8 mouse cellular contexts compared by ENCODE assay signal in genomic region chr19:10880085-10880974, GRCm38 (mm10). TPM values are rescaled to one million over a fixed set of nuclear protein-coding genes. Genes with fewer than 3 reads are reported as not detected.
DNase-seq lines count a peak whose midpoint lies in the region; ATAC-seq and TF ChIP-seq lines count a peak whose summit lies in the region.

No protein-coding gene starts in this region.

- peak overlapping the region; percentile 91 for H3K4me2 ChIP-seq in hindbrain, postnatal 0 days (ENCODE audit: low read depth, low read length)
- H3K4me2 ChIP-seq in liver, embryonic 13.5 days = peak overlapping the region; percentile 92
- H3K4me2 ChIP-seq in myocyte (ENCODE audit: low read depth) = peak overlapping the region; percentile 92

- H3K27me3 ChIP-seq in cerebellum, adult 2 months (ENCODE audit: control insufficient read depth, insufficient read depth, low read length) = no peaks in the 10 kb centered on the region
- H3K27me3 ChIP-seq in hindbrain, postnatal 0 days (ENCODE audit: insufficient read depth, low read length) = no peaks in the 10 kb centered on the region
- no peaks in the 10 kb centered on the region for H3K27me3 ChIP-seq in liver, embryonic 13.5 days
- no peaks in the 10 kb centered on the region for H3K27me3 ChIP-seq in myocyte (ENCODE audit: control insufficient read depth, insufficient read depth, insufficient read length)

- no peak for ATAC-seq in hindbrain, postnatal 0 days
- no peak; the same call in 1 of the 2 replicates for ATAC-seq in liver, embryonic 13.5 days (ENCODE audit: low read depth)

- 8% methylated on average over 7 of the region's 7 CpGs for WGBS in cerebellum, adult 2 months
- WGBS in hindbrain, postnatal 0 days = 31% methylated on average over 7 of the region's 7 CpGs
- WGBS in liver, embryonic 13.5 days (ENCODE audit: insufficient replicate concordance) = 30% methylated on average over 6 of the region's 7 CpGs

- peak; percentile 73 for TF ChIP-seq CTCF in layer of hippocampus, adult 2 months (conservative IDR thresholded peaks at IDR 0.05)
- peak; percentile 56; the same call in 1 of the 2 replicates for TF ChIP-seq CTCF in cerebellum, adult 2 months (IDR thresholded peaks at IDR 0.05; ENCODE audit: borderline replicate concordance, insufficient read depth, low read depth, low read length)
- TF ChIP-seq CTCF in hindbrain, postnatal 0 days (IDR thresholded peaks at IDR 0.05; ENCODE audit: low read depth) = peak; percentile 47

- peak overlapping the region; percentile 23 for H3ac ChIP-seq in myocyte (ENCODE audit: control insufficient read depth, insufficient read length)

- H3K9me3 ChIP-seq in hindbrain, postnatal 0 days (ENCODE audit: low read length) = peaks cover 2% of the 10 kb centered on the region; the same call in 1 of the 2 replicates
- H3K9me3 ChIP-seq in liver, embryonic 13.5 days (replicated peaks) = no peaks in the 10 kb centered on the region

- H3K4me1 ChIP-seq in cerebellum, adult 2 months (ENCODE audit: control insufficient read depth, insufficient read depth, low read length) = peaks cover 29% of the 10 kb centered on the region
- peaks cover 18% of the 10 kb centered on the region for H3K4me1 ChIP-seq in hindbrain, postnatal 0 days (ENCODE audit: insufficient read depth, low read length)
- H3K4me1 ChIP-seq in liver, embryonic 13.5 days (replicated peaks) = peaks cover 28% of the 10 kb centered on the region

- H3K27ac ChIP-seq in layer of hippocampus, adult 2 months = peak overlapping the region; percentile 95
- H3K27ac ChIP-seq in cerebellum, adult 2 months (ENCODE audit: insufficient read depth, low read length) = peak overlapping the region; percentile 83
- peak overlapping the region; percentile 98 for H3K27ac ChIP-seq in hindbrain, postnatal 0 days
- no peak overlapping the region for H3K27ac ChIP-seq in liver, embryonic 13.5 days

- peak in 1 of 2 experiments; percentile 54 for DNase-seq in layer of hippocampus, adult 2 months (ENCODE audit: low spot score in 2 of 2)
- no peak for DNase-seq in layer of hippocampus, postnatal 36 days
- DNase-seq in cerebellum, adult 2 months = peak; percentile 76 to 77
- DNase-seq in gastrocnemius, postnatal 14 days = peak; percentile 67
- DNase-seq in hindbrain, postnatal 0 days (ENCODE audit: low spot score) = no peak
- no peak for DNase-seq in liver, embryonic 13.5 days
- DNase-seq in urinary bladder, adult 2 months (ENCODE audit: low spot score) = peak; percentile 46

- intact Hi-C loops in gastrocnemius, postnatal 14 days (cut with DNase I; ENCODE audit: low total_unique reads) = no loop called here

- H3K9ac ChIP-seq in hindbrain, postnatal 0 days (replicated peaks; ENCODE audit: low read length) = peak overlapping the region; percentile 66; the same call in 1 of the 2 replicates
- H3K9ac ChIP-seq in liver, embryonic 13.5 days = no peak overlapping the region; the same call in 1 of the 2 replicates

- H3K79me2 ChIP-seq in myocyte (ENCODE audit: control insufficient read depth, insufficient read depth) = peaks cover 44% of the 10 kb centered on the region

- no peak for TF ChIP-seq POLR2A in cerebellum, adult 2 months (IDR thresholded peaks at IDR 0.05; ENCODE audit: borderline replicate concordance, insufficient read depth, low read length)
- TF ChIP-seq POLR2A in myocyte (IDR thresholded peaks at IDR 0.05; ENCODE audit: insufficient read length, low read depth) = peak; percentile 45

- H3K36me3 ChIP-seq in hindbrain, postnatal 0 days (ENCODE audit: insufficient read depth, low read length) = no peaks in the 10 kb centered on the region
- H3K36me3 ChIP-seq in liver, embryonic 13.5 days = no peaks in the 10 kb centered on the region
- no peaks in the 10 kb centered on the region for H3K36me3 ChIP-seq in myocyte (ENCODE audit: control insufficient read depth, insufficient read depth)

- H3K4me3 ChIP-seq in layer of hippocampus, adult 2 months = peak overlapping the region; percentile 80
- H3K4me3 ChIP-seq in cerebellum, adult 2 months (replicated peaks; ENCODE audit: insufficient read depth, low read depth, low read length) = peak overlapping the region; percentile 89
- peak overlapping the region; percentile 66 for H3K4me3 ChIP-seq in hindbrain, postnatal 0 days (ENCODE audit: low read length)
- H3K4me3 ChIP-seq in liver, embryonic 13.5 days (replicated peaks) = peak overlapping the region; percentile 64
- H3K4me3 ChIP-seq in myocyte = peak overlapping the region; percentile 57

TF ChIP-seq in myocyte, 11 proteins besides CTCF, POLR2A, EP300 and RAD21:
- TF ChIP-seq SRF (IDR thresholded peaks at IDR 0.05; ENCODE audit: control insufficient read depth, insufficient read length, low read depth) = no peak
- no peak for TF ChIP-seq CEBPB (IDR thresholded peaks at IDR 0.05; ENCODE audit: insufficient read depth, poor library complexity, severe bottlenecking)
- TF ChIP-seq TCF12 (IDR thresholded peaks at IDR 0.05; ENCODE audit: insufficient read depth, poor library complexity, severe bottlenecking) = no peak
- peak; percentile 67 for TF ChIP-seq POLR2AphosphoS2 (IDR thresholded peaks at IDR 0.05; ENCODE audit: insufficient read length, low read depth)
- TF ChIP-seq TCF3 (IDR thresholded peaks at IDR 0.05; ENCODE audit: insufficient read length, low read depth) = no peak
- no peak for TF ChIP-seq E2F4 (IDR thresholded peaks at IDR 0.05; ENCODE audit: insufficient read depth)
- no peak for TF ChIP-seq USF1 (IDR thresholded peaks at IDR 0.05; ENCODE audit: low read depth)
- no peak for TF ChIP-seq REST (IDR thresholded peaks at IDR 0.05; ENCODE audit: insufficient read depth, insufficient read length)
- TF ChIP-seq MYOG (IDR thresholded peaks at IDR 0.05; ENCODE audit: control insufficient read depth in 1 of 3, insufficient read depth in 1 of 3, insufficient read length in 2 of 3, low read depth in 2 of 3) = peak; percentile 8 to 92 (median 87)
- TF ChIP-seq MYOD1 (IDR thresholded peaks at IDR 0.05; ENCODE audit: control insufficient read depth in 1 of 3, insufficient read length in 2 of 3, low read depth in 2 of 3) = peak; percentile 52 to 84 (median 72)
- no peak for TF ChIP-seq MAX (IDR thresholded peaks at IDR 0.05; ENCODE audit: low read depth)

RNA-seq across cellular contexts. Expression of gene Tmem109, which starts 1.5 kb away (rescaled TPM):
- 10 to 100 TPM; 46.4 to 54.5 TPM for total RNA-seq in layer of hippocampus, adult 2 months (2021)
- 10 to 100 TPM; 46.8 to 48.4 TPM for total RNA-seq in layer of hippocampus, postnatal 36 days (2021)
- 109 and 115 TPM in 2 replicates for polyA plus RNA-seq in cerebellum, adult 2 months (2012; rRNA removed)
- total RNA-seq in gastrocnemius, postnatal 14 days (2021) = 100 to 1,000 TPM; 193 to 196 TPM
- 25.3 and 27.9 TPM in 2 replicates for total RNA-seq in hindbrain, postnatal 0 days (2014; rRNA removed)
- 35.1 and 37.4 TPM in 2 replicates for polyA plus RNA-seq in hindbrain, postnatal 0 days (2015; fragmentation: Nextera tagmentation; extraction: Ambion mirVana)
- 21.9 and 23.0 TPM in 2 replicates for polyA plus RNA-seq in liver, embryonic 13.5 days (2015; fragmentation: Nextera tagmentation; extraction: Ambion mirVana)
- 223 TPM for polyA plus RNA-seq in myocyte (2012; fragmentation: generic; extraction: Trizol)
- 132 and 133 TPM in 2 replicates for polyA plus RNA-seq in urinary bladder, adult 2 months (2012; rRNA removed)

RNA-seq across cellular contexts. Expression of gene Tmem132a, which starts 10.6 kb away (rescaled TPM):
- total RNA-seq in layer of hippocampus, adult 2 months (2021) = 100 to 1,000 TPM; 168 to 171 TPM
- total RNA-seq in layer of hippocampus, postnatal 36 days (2021) = 100 to 1,000 TPM; 170 to 179 TPM
- polyA plus RNA-seq in cerebellum, adult 2 months (2012; rRNA removed) = 350 and 389 TPM in 2 replicates
- 10 to 100 TPM; 12.9 to 17.3 TPM for total RNA-seq in gastrocnemius, postnatal 14 days (2021)
- 358 and 359 TPM in 2 replicates for total RNA-seq in hindbrain, postnatal 0 days (2014; rRNA removed)
- polyA plus RNA-seq in hindbrain, postnatal 0 days (2015; fragmentation: Nextera tagmentation; extraction: Ambion mirVana) = 131 and 141 TPM in 2 replicates
- polyA plus RNA-seq in liver, embryonic 13.5 days (2015; fragmentation: Nextera tagmentation; extraction: Ambion mirVana) = 4.0 and 4.4 TPM in 2 replicates
- 118 TPM for polyA plus RNA-seq in myocyte (2012; fragmentation: generic; extraction: Trizol)
- 14.7 and 16.5 TPM in 2 replicates for polyA plus RNA-seq in urinary bladder, adult 2 months (2012; rRNA removed)

RNA-seq across cellular contexts. Expression of gene Prpf19, which starts 14.7 kb away (rescaled TPM):
- total RNA-seq in layer of hippocampus, adult 2 months (2021) = 100 to 1,000 TPM; 196 to 198 TPM
- total RNA-seq in layer of hippocampus, postnatal 36 days (2021) = 100 to 1,000 TPM; 189 to 197 TPM
- polyA plus RNA-seq in cerebellum, adult 2 months (2012; rRNA removed) = 278 and 288 TPM in 2 replicates
- total RNA-seq in gastrocnemius, postnatal 14 days (2021) = 100 to 1,000 TPM; 192 to 194 TPM
- total RNA-seq in hindbrain, postnatal 0 days (2014; rRNA removed) = 351 and 368 TPM in 2 replicates
- 37.5 and 40.3 TPM in 2 replicates for polyA plus RNA-seq in hindbrain, postnatal 0 days (2015; fragmentation: Nextera tagmentation; extraction: Ambion mirVana)
- 18.9 and 19.7 TPM in 2 replicates for polyA plus RNA-seq in liver, embryonic 13.5 days (2015; fragmentation: Nextera tagmentation; extraction: Ambion mirVana)
- 222 TPM for polyA plus RNA-seq in myocyte (2012; fragmentation: generic; extraction: Trizol)
- polyA plus RNA-seq in urinary bladder, adult 2 months (2012; rRNA removed) = 102 and 133 TPM in 2 replicates

RNA-seq across cellular contexts. Expression of gene Zp1, which starts 40.1 kb away (rescaled TPM):
- not detected for total RNA-seq in layer of hippocampus, adult 2 months (2021)
- not detected for total RNA-seq in layer of hippocampus, postnatal 36 days (2021)
- polyA plus RNA-seq in cerebellum, adult 2 months (2012; rRNA removed) = 0.05 TPM in 1 of 2 replicates, not detected in the other
- under 1 TPM in 1 of 2 experiments, not detected in 1; 0.51 TPM for total RNA-seq in gastrocnemius, postnatal 14 days (2021)
- total RNA-seq in hindbrain, postnatal 0 days (2014; rRNA removed) = 1.2 TPM in 1 of 2 replicates, not detected in the other
- 0.50 and 0.60 TPM in 2 replicates for polyA plus RNA-seq in hindbrain, postnatal 0 days (2015; fragmentation: Nextera tagmentation; extraction: Ambion mirVana)
- polyA plus RNA-seq in liver, embryonic 13.5 days (2015; fragmentation: Nextera tagmentation; extraction: Ambion mirVana) = not detected in 2 replicates
- 0.05 TPM for polyA plus RNA-seq in myocyte (2012; fragmentation: generic; extraction: Trizol)
- 0.56 and 1.4 TPM in 2 replicates for polyA plus RNA-seq in urinary bladder, adult 2 months (2012; rRNA removed)

RNA-seq across cellular contexts. Expression of gene Slc15a3, which starts 40.8 kb away (rescaled TPM):
- 1 to 10 TPM; 1.3 TPM for total RNA-seq in layer of hippocampus, adult 2 months (2021)
- total RNA-seq in layer of hippocampus, postnatal 36 days (2021) = 1 to 10 TPM; 1.1 to 1.3 TPM
- 0.51 and 0.62 TPM in 2 replicates for polyA plus RNA-seq in cerebellum, adult 2 months (2012; rRNA removed)
- total RNA-seq in gastrocnemius, postnatal 14 days (2021) = under 1 TPM; 0.22 to 0.35 TPM
- 1.5 and 1.9 TPM in 2 replicates for total RNA-seq in hindbrain, postnatal 0 days (2014; rRNA removed)
- 0.21 and 0.78 TPM in 2 replicates for polyA plus RNA-seq in hindbrain, postnatal 0 days (2015; fragmentation: Nextera tagmentation; extraction: Ambion mirVana)
- polyA plus RNA-seq in liver, embryonic 13.5 days (2015; fragmentation: Nextera tagmentation; extraction: Ambion mirVana) = 1.3 and 1.7 TPM in 2 replicates
- 0.02 TPM for polyA plus RNA-seq in myocyte (2012; fragmentation: generic; extraction: Trizol)
- 0.99 and 1.7 TPM in 2 replicates for polyA plus RNA-seq in urinary bladder, adult 2 months (2012; rRNA removed)

Comparison
In these comparisons a context has a peak if more than half of its experiments do, and no peak if none do; other contexts are left out.
1. DNase-seq: peak in cerebellum, adult 2 months (2 of 2), gastrocnemius, postnatal 14 days (single experiment) and urinary bladder, adult 2 months (single experiment); none in layer of hippocampus, postnatal 36 days (0 of 2), hindbrain, postnatal 0 days (single experiment) and liver, embryonic 13.5 days (single experiment).
2. Peak in every context shown above with its lines, with median percentiles within 50 percentile points of each other: H3K4me3 ChIP-seq, CTCF ChIP-seq and H3K4me2 ChIP-seq.